Mouse (Mus musculus): ENCODE measurements around the gene March8.

DNA sequence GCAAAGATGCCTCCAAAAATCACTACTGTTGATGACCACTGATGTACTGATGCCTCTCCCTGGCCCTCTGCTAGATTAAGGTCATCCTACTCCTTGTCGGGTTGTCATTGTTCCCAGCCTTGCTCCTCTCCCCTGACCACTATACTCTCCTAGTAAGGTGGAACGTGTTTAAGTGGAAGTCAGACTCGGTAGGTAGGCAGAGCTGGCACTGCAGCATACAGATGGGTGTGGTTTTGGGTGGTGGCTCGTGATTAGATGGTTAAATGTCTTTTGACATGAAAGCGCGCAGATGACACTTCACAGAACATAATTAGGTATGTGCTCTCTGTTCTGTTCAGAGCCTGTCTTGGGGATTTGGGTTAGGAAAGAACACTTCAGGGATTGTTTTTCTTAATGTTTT is 12.8 kb downstream of the March8 start:
- TF ChIP-seq CTCF (IDR thresholded peaks at IDR 0.05; ENCODE audit: low read depth), result no peak
- no peak for TF ChIP-seq EP300 (optimal IDR thresholded peaks at IDR 0.05)

All from stomach, postnatal 0 days (tissue).